Mouse (Mus musculus) spleen, adult 2 months (tissue): ENCODE results near the gene Klk1b24.

Source experiments
- CTCF ChIP-seq: fragments of 200-500 bp; IDR thresholded peaks from 2 replicates; pipeline ENCODE4 v1.5.1; 2011; ENCODE audit warnings: mild to moderate bottlenecking, inconsistent platforms; ENCODE audit not compliant: insufficient read depth, insufficient read length, insufficient replicate concordance; ENCODE audit errors: extremely low read depth
- POLR2A ChIP-seq: fragments of 200-500 bp; IDR thresholded peaks from 2 replicates; pipeline ENCODE4 v1.6.1; 2011; ENCODE audit warnings: low read depth, low read length, inconsistent platforms

DNA sequence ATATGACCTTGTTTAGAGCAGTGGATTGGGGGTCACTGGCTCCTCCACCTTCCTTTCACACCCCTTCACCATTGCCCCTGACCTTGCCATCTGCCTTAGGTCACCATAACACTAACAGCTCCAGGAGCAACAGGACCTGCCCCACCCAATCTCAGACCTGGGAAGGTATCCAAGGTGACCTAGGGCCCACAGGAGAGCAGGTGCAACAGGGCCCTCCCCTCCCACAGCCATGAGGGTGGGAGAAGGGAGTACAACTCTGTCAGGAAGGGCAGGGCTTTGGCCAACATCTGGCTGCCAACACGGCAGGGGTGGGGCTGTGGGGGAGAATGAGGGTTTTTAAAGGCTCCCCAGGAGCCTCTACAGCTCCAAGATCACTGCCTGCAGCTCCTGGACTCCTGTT, 37.0 kb downstream of the Klk1b24 start, which contains the start of gene Klk1:
- TF ChIP-seq CTCF (no peak), POLR2A (no peak)
